Comparison of ENCODE assay signal across 12 mouse cellular contexts in genomic region chr9:3009331-3009730, GRCm38 (mm10). TPM values are rescaled to one million over a fixed set of nuclear protein-coding genes. Genes with fewer than 3 reads are reported as not detected.
A peak's percentile ranks its signal among the peaks of the same experiment; 100 is the strongest.
ATAC-seq lines count a peak whose summit lies in the region.
"Not testable (repeated sequence)": the region's sequence is repeated elsewhere in the genome, so short reads cannot be mapped to it uniquely, and the experiment has no call there.
"Had no signal": no experiment of that assay in that cellular context is flagged by ENCODE, and none has a peak within 500 bp of the region (broad histone marks: within the 10 kb centered on the region; RNA-seq: fewer than 3 reads in every experiment).

No protein-coding gene starts in this region.

- H3K36me3 ChIP-seq in embryonic facial prominence, embryonic 15.5 days; hindbrain, embryonic 12.5 days; kidney, embryonic 15.5 days; liver, embryonic 15.5 days (replicated peaks); midbrain, embryonic 13.5 days: not testable (repeated sequence)

- not testable (repeated sequence) for H3K9me3 ChIP-seq in embryonic facial prominence, embryonic 15.5 days (replicated peaks); hindbrain, embryonic 12.5 days (replicated peaks); kidney, embryonic 15.5 days (replicated peaks); liver, embryonic 15.5 days (replicated peaks); midbrain, embryonic 13.5 days

- H3K4me1 ChIP-seq in embryonic facial prominence, embryonic 15.5 days; hindbrain, embryonic 12.5 days; kidney, embryonic 15.5 days; liver, embryonic 15.5 days (replicated peaks); midbrain, embryonic 13.5 days (replicated peaks): not testable (repeated sequence)

- H3K4me3 ChIP-seq in embryonic facial prominence, embryonic 15.5 days (replicated peaks); hindbrain, embryonic 12.5 days; kidney, embryonic 15.5 days (replicated peaks); liver, embryonic 15.5 days (replicated peaks); midbrain, embryonic 13.5 days (replicated peaks): not testable (repeated sequence)

- peak; percentile 57; the same call in 1 of the 2 replicates for ATAC-seq in embryonic facial prominence, embryonic 15.5 days (ENCODE audit: insufficient number of reproducible peaks, low FRiP score, low TSS enrichment, low read depth)
- ATAC-seq in granulocyte monocyte progenitor cell, adult 5-6 weeks (replicated peaks; ENCODE audit: poor library complexity, severe bottlenecking) = peak; percentile 21
- peak; percentile 53 for ATAC-seq in hindbrain, embryonic 12.5 days (ENCODE audit: low FRiP score)
- peak; percentile 45; the same call in 1 of the 2 replicates for ATAC-seq in kidney, embryonic 15.5 days (replicated peaks; ENCODE audit: low FRiP score)
- peak; percentile 26; the same call in 1 of the 2 replicates for ATAC-seq in liver, embryonic 15.5 days (ENCODE audit: insufficient read depth)
- ATAC-seq in midbrain, embryonic 13.5 days = peak; percentile 60
- peak; percentile 13 for ATAC-seq in neutrophil, adult 5-6 weeks (ENCODE audit: extremely low read depth, insufficient number of reproducible peaks, low FRiP score, poor library complexity, severe bottlenecking)

- not testable (repeated sequence) for H3K4me2 ChIP-seq in embryonic facial prominence, embryonic 15.5 days (replicated peaks); hindbrain, embryonic 12.5 days (replicated peaks); kidney, embryonic 15.5 days; liver, embryonic 15.5 days; midbrain, embryonic 13.5 days (replicated peaks)

- H3K27ac ChIP-seq in embryonic facial prominence, embryonic 15.5 days (replicated peaks); hindbrain, embryonic 12.5 days; kidney, embryonic 15.5 days; liver, embryonic 15.5 days (replicated peaks); midbrain, embryonic 13.5 days: not testable (repeated sequence)

- H3K27me3 ChIP-seq in embryonic facial prominence, embryonic 15.5 days; hindbrain, embryonic 12.5 days; kidney, embryonic 15.5 days; liver, embryonic 15.5 days; midbrain, embryonic 13.5 days: not testable (repeated sequence)

- no CpG with 5 or more reads among the region's 5 CpGs for whole genome bisulfite sequencing in embryonic facial prominence, embryonic 15.5 days
- no CpG with 5 or more reads among the region's 5 CpGs for WGBS in hindbrain, embryonic 12.5 days
- WGBS in kidney, embryonic 15.5 days = no CpG with 5 or more reads among the region's 5 CpGs
- WGBS in liver, embryonic 15.5 days (ENCODE audit: insufficient replicate concordance) = no CpG with 5 or more reads among the region's 5 CpGs
- no CpG with 5 or more reads among the region's 5 CpGs for WGBS in midbrain, embryonic 13.5 days

- not testable (repeated sequence) for H3K9ac ChIP-seq in embryonic facial prominence, embryonic 15.5 days; hindbrain, embryonic 12.5 days; kidney, embryonic 15.5 days; liver, embryonic 15.5 days; midbrain, embryonic 13.5 days (replicated peaks)

RNA-seq across cellular contexts. Expression of gene Gm10721, which starts 3.6 kb away (rescaled TPM):
- not detected in 2 replicates for polyA plus RNA-seq in embryonic facial prominence, embryonic 15.5 days (2015; fragmentation: Nextera tagmentation; extraction: Ambion mirVana)
- total RNA-seq in granulocyte monocyte progenitor cell, adult 5-6 weeks (2014; fragmentation: Nextera tagmentation) = 0.80 TPM in 1 of 2 replicates, not detected in the other
- not detected in 2 replicates for total RNA-seq in granulocyte monocyte progenitor cell, adult 5-6 weeks (2017)
- 0.61 TPM in 1 of 2 replicates, not detected in the other for polyA plus RNA-seq in hindbrain, embryonic 12.5 days (2016; fragmentation: Nextera tagmentation; extraction: Ambion mirVana)
- 0.29 TPM in 1 of 2 replicates, not detected in the other for polyA plus RNA-seq in kidney, embryonic 15.5 days (2015; fragmentation: Nextera tagmentation; extraction: Ambion mirVana)
- polyA plus RNA-seq in liver, embryonic 15.5 days (2015; fragmentation: Nextera tagmentation; extraction: Ambion mirVana) = not detected in 2 replicates
- 0.37 and 0.51 TPM in 2 replicates for polyA plus RNA-seq in midbrain, embryonic 13.5 days (2015; fragmentation: Nextera tagmentation; extraction: Ambion mirVana)
- 22.1 and 40.0 TPM in 2 replicates for total RNA-seq in neutrophil, adult 5-6 weeks (2017)
- total RNA-seq: heart, postnatal 36 days had no signal
- polyA plus RNA-seq: gonadal fat pad, adult 2 months; myocyte had no signal

RNA-seq across cellular contexts. Expression of gene Gm10720, which starts 6.1 kb away (rescaled TPM):
- not detected in 2 replicates for polyA plus RNA-seq in embryonic facial prominence, embryonic 15.5 days (2015; fragmentation: Nextera tagmentation; extraction: Ambion mirVana)
- not detected in 2 replicates for total RNA-seq in granulocyte monocyte progenitor cell, adult 5-6 weeks (2014; fragmentation: Nextera tagmentation)
- total RNA-seq in granulocyte monocyte progenitor cell, adult 5-6 weeks (2017) = not detected in 2 replicates
- not detected in 2 replicates for polyA plus RNA-seq in hindbrain, embryonic 12.5 days (2016; fragmentation: Nextera tagmentation; extraction: Ambion mirVana)
- polyA plus RNA-seq in kidney, embryonic 15.5 days (2015; fragmentation: Nextera tagmentation; extraction: Ambion mirVana) = not detected in 2 replicates
- polyA plus RNA-seq in liver, embryonic 15.5 days (2015; fragmentation: Nextera tagmentation; extraction: Ambion mirVana) = not detected in 2 replicates
- not detected in 2 replicates for polyA plus RNA-seq in midbrain, embryonic 13.5 days (2015; fragmentation: Nextera tagmentation; extraction: Ambion mirVana)
- 3.7 and 9.6 TPM in 2 replicates for total RNA-seq in neutrophil, adult 5-6 weeks (2017)
- total RNA-seq: heart, postnatal 36 days; layer of hippocampus, adult 2 months; left cerebral cortex, adult 2 months had no signal
- polyA plus RNA-seq: gonadal fat pad, adult 2 months; myocyte had no signal

RNA-seq across cellular contexts. Expression of gene Gm11168, which starts 6.2 kb away (rescaled TPM):
- polyA plus RNA-seq in embryonic facial prominence, embryonic 15.5 days (2015; fragmentation: Nextera tagmentation; extraction: Ambion mirVana) = not detected in 2 replicates
- total RNA-seq in granulocyte monocyte progenitor cell, adult 5-6 weeks (2014; fragmentation: Nextera tagmentation) = not detected in 2 replicates
- not detected in 2 replicates for total RNA-seq in granulocyte monocyte progenitor cell, adult 5-6 weeks (2017)
- polyA plus RNA-seq in hindbrain, embryonic 12.5 days (2016; fragmentation: Nextera tagmentation; extraction: Ambion mirVana) = not detected in 2 replicates
- polyA plus RNA-seq in kidney, embryonic 15.5 days (2015; fragmentation: Nextera tagmentation; extraction: Ambion mirVana) = not detected in 2 replicates
- polyA plus RNA-seq in liver, embryonic 15.5 days (2015; fragmentation: Nextera tagmentation; extraction: Ambion mirVana) = not detected in 2 replicates
- 0.32 and 0.35 TPM in 2 replicates for polyA plus RNA-seq in midbrain, embryonic 13.5 days (2015; fragmentation: Nextera tagmentation; extraction: Ambion mirVana)
- 9.4 and 29.2 TPM in 2 replicates for total RNA-seq in neutrophil, adult 5-6 weeks (2017)
- total RNA-seq: heart, postnatal 36 days; layer of hippocampus, adult 2 months; left cerebral cortex, adult 2 months had no signal
- polyA plus RNA-seq: gonadal fat pad, adult 2 months; myocyte had no signal

RNA-seq across cellular contexts. Expression of gene Gm10719, which starts 7.9 kb away (rescaled TPM):
- polyA plus RNA-seq in embryonic facial prominence, embryonic 15.5 days (2015; fragmentation: Nextera tagmentation; extraction: Ambion mirVana) = not detected in 2 replicates
- total RNA-seq in granulocyte monocyte progenitor cell, adult 5-6 weeks (2014; fragmentation: Nextera tagmentation) = 1.2 and 4.6 TPM in 2 replicates
- not detected in 2 replicates for total RNA-seq in granulocyte monocyte progenitor cell, adult 5-6 weeks (2017)
- polyA plus RNA-seq in hindbrain, embryonic 12.5 days (2016; fragmentation: Nextera tagmentation; extraction: Ambion mirVana) = 0.61 and 0.63 TPM in 2 replicates
- polyA plus RNA-seq in kidney, embryonic 15.5 days (2015; fragmentation: Nextera tagmentation; extraction: Ambion mirVana) = not detected in 2 replicates
- polyA plus RNA-seq in liver, embryonic 15.5 days (2015; fragmentation: Nextera tagmentation; extraction: Ambion mirVana) = not detected in 2 replicates
- polyA plus RNA-seq in midbrain, embryonic 13.5 days (2015; fragmentation: Nextera tagmentation; extraction: Ambion mirVana) = 1.3 and 1.4 TPM in 2 replicates
- total RNA-seq in neutrophil, adult 5-6 weeks (2017) = 94.7 and 118 TPM in 2 replicates
- total RNA-seq: left cerebral cortex, adult 2 months had no signal
- polyA plus RNA-seq: gonadal fat pad, adult 2 months; myocyte had no signal

RNA-seq across cellular contexts. Expression of gene Gm10722, which starts 8.6 kb away (rescaled TPM):
- polyA plus RNA-seq in embryonic facial prominence, embryonic 15.5 days (2015; fragmentation: Nextera tagmentation; extraction: Ambion mirVana) = not detected in 2 replicates
- not detected in 2 replicates for total RNA-seq in granulocyte monocyte progenitor cell, adult 5-6 weeks (2014; fragmentation: Nextera tagmentation)
- total RNA-seq in granulocyte monocyte progenitor cell, adult 5-6 weeks (2017) = not detected in 2 replicates
- polyA plus RNA-seq in hindbrain, embryonic 12.5 days (2016; fragmentation: Nextera tagmentation; extraction: Ambion mirVana) = not detected in 2 replicates
- not detected in 2 replicates for polyA plus RNA-seq in kidney, embryonic 15.5 days (2015; fragmentation: Nextera tagmentation; extraction: Ambion mirVana)
- not detected in 2 replicates for polyA plus RNA-seq in liver, embryonic 15.5 days (2015; fragmentation: Nextera tagmentation; extraction: Ambion mirVana)
- polyA plus RNA-seq in midbrain, embryonic 13.5 days (2015; fragmentation: Nextera tagmentation; extraction: Ambion mirVana) = not detected in 2 replicates
- 10.5 and 17.4 TPM in 2 replicates for total RNA-seq in neutrophil, adult 5-6 weeks (2017)
- total RNA-seq: heart, postnatal 36 days; layer of hippocampus, adult 2 months; left cerebral cortex, adult 2 months had no signal
- polyA plus RNA-seq: gonadal fat pad, adult 2 months; myocyte had no signal
